Mouse (Mus musculus) embryonic facial prominence, embryonic 11.5 days (tissue): ENCODE measurements around the gene 9230110F15Rik. TPM values are rescaled to one million over a fixed set of nuclear protein-coding genes. Genes with fewer than 3 reads are reported as not detected.
"Not testable (repeated sequence)": the region's sequence is repeated elsewhere in the genome, so short reads cannot be mapped to it uniquely, and the experiment has no call there.

Experiments used
- ATAC-seq: fragments of 200-750 bp; cut with Nextera tagmentation; replicated peaks from 2 replicates; pipeline ENCODE4 v1.8.0; 2017; ENCODE audit warnings: low read depth; ENCODE audit not compliant: insufficient number of reproducible peaks, low FRiP score, low TSS enrichment
- DNase-seq: peaks from one replicate; pipeline ENCODE4 v3.0.0-alpha.2; 2015; ENCODE audit warnings: low spot score
- H3K27ac ChIP-seq: fragments of 300-500 bp; sonication (generic); replicated peaks from 2 replicates; pipeline ENCODE4 v1.5.1; 2014; ENCODE audit warnings: mild to moderate bottlenecking, low read depth, low read length, control low read depth
- H3K27me3 ChIP-seq: fragments of 300-500 bp; sonication (generic); 2 replicates; pipeline ENCODE4 v1.6.1; 2014; ENCODE audit warnings: mild to moderate bottlenecking, low read length, moderate library complexity, mixed read lengths; ENCODE audit not compliant: control insufficient read depth, insufficient read depth
- H3K36me3 ChIP-seq: fragments of 300-500 bp; sonication (generic); replicated peaks from 2 replicates; pipeline ENCODE4 v1.6.1; 2014; ENCODE audit warnings: low read depth, mild to moderate bottlenecking, low read length, moderate library complexity, mixed read lengths; ENCODE audit not compliant: control insufficient read depth, insufficient read depth
- H3K4me1 ChIP-seq: fragments of 300-500 bp; sonication (generic); 2 replicates; pipeline ENCODE4 v1.6.1; 2014; ENCODE audit warnings: low read length, mixed read lengths; ENCODE audit not compliant: control insufficient read depth, insufficient read depth
- H3K4me2 ChIP-seq: fragments of 300-500 bp; sonication (generic); 2 replicates; pipeline ENCODE4 v1.6.1; 2014; ENCODE audit warnings: low read depth, mild to moderate bottlenecking, control low read depth, low read length, moderate library complexity
- H3K4me3 ChIP-seq: fragments of 300-500 bp; sonication (generic); 2 replicates; pipeline ENCODE4 v1.5.1; 2014; ENCODE audit warnings: low read depth, low read length, control low read depth
- H3K9ac ChIP-seq: fragments of 300-500 bp; sonication (generic); replicated peaks from 2 replicates; pipeline ENCODE4 v1.6.1; 2014; ENCODE audit warnings: mild to moderate bottlenecking, control low read depth, low read length
- H3K9me3 ChIP-seq: fragments of 300-500 bp; sonication (generic); replicated peaks from 2 replicates; pipeline ENCODE4 v1.6.1; 2016; ENCODE audit warnings: mild to moderate bottlenecking, low read length, inconsistent platforms, mixed read lengths; ENCODE audit not compliant: control insufficient read depth
- WGBS: fragments of 180-500 bp; shearing (Covaris S2); extraction: QIAGEN DNeasy Blood & Tissue Kit; methylation state at CpG from one replicate; pipeline ENCODE4 v1.1.7; 2014; 5-methylcytosine and 5-hydroxymethylcytosine counted together
- polyA plus RNA-seq: library from polyadenylated mRNA; unstranded; fragments of >200 nt; fragmentation: Nextera tagmentation; extraction: Ambion mirVana; gene quantifications from 2 replicates; pipeline ENCODE4 v1.2.1, GENCODE M21; 2014

9230110F15Rik gene
- not detected in 2 replicates for polyA plus RNA-seq

GRCm38 (mm10) chr9:35844050-35844449 is at the start of gene 9230110F15Rik:
9230110F15Rik (minus strand) TSS chr9:35844150.
- H3K9me3 ChIP-seq = no peaks in the 10 kb centered on the region
- 75% methylated on average over 1 of the region's 1 CpGs for WGBS
- no peaks in the 10 kb centered on the region for H3K36me3 ChIP-seq
- H3K27me3 ChIP-seq = no peaks in the 10 kb centered on the region
- H3K4me3 ChIP-seq = no peak within 1 kb of the TSS
- no peak within 1 kb of the TSS for H3K9ac ChIP-seq
- H3K4me2 ChIP-seq = no peak within 1 kb of the TSS
- no peaks in the 10 kb centered on the region for H3K4me1 ChIP-seq
- no peak for DNase-seq
- no peak for ATAC-seq
- H3K27ac ChIP-seq = no peak within 1 kb of the TSS

DNA sequence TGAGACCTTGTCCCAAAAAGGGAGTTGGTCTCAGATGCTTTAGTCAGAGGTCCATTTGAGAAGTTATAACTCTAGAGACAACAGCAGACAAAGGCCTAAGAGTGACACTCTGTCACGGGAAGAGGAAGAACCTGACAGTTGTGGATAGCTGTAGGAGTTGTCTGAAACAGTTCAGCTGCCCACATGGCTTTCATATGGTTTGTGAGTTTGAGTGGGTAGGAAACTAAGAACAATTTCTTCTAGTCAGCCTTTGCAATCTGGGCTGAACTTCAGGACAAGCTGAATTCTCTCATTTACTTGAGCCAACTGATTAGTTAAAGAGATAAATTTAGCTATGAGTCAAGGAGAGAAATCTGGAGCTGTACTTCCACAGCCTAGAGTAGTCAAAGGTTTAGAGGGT is 49.2 kb upstream of the 9230110F15Rik start:
- H3K9ac ChIP-seq, DNase-seq, H3K27me3 ChIP-seq, H3K36me3 ChIP-seq, H3K4me1 ChIP-seq, H3K9me3 ChIP-seq, H3K27ac ChIP-seq, ATAC-seq, H3K4me2 ChIP-seq, H3K4me3 ChIP-seq: not testable (repeated sequence)
- 71% methylated on average over 1 of the region's 1 CpGs for WGBS

DNA sequence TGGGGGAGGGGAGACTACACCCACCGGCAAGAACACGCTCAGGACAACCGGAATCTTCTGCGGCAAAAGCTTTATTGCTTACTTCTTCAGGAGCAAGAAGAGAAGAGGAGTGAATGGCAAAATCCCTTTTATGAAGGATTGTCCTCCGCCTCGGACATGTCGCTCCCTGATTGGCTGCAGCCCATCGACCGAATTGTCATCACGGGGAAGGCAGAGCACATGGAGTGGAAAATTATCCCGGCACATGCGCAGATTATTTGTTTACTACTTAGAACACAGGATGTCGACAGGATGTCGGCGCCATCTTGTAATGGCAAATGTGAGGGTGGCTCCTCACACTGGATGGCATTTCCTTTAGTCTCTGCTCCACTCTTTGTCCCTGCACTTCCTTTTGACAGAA is 26.1 kb downstream of the 9230110F15Rik start:
- H3K27ac ChIP-seq, H3K4me1 ChIP-seq, H3K4me2 ChIP-seq, H3K9ac ChIP-seq, H3K27me3 ChIP-seq, ATAC-seq, H3K9me3 ChIP-seq, H3K36me3 ChIP-seq, H3K4me3 ChIP-seq, DNase-seq: not testable (repeated sequence)
- WGBS = 94% methylated on average over 15 of the region's 15 CpGs

DNA sequence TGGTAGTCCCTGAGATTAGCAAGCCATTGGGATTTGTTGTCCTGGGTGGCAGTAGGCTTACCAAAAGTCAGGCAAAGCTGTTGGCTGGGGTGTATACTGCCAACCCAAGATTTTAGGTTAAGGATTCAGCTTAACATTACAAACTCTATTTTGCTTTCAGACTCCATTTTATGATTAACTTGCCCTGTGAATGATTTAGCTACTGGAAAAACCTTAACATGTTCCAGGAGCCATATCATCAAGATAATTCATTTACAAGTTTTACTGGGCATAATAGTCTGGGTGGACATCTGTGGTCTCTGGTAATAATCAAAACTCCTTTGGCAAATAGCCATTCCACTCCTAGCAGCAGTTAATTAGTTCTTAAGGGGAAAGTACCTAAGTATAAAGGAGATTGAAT is 45.8 kb downstream of the 9230110F15Rik start:
- no peak overlapping the region for H3K4me3 ChIP-seq
- H3K4me2 ChIP-seq = no peak overlapping the region
- no peaks in the 10 kb centered on the region for H3K36me3 ChIP-seq
- ATAC-seq = no peak
- no peaks in the 10 kb centered on the region for H3K4me1 ChIP-seq
- H3K27ac ChIP-seq = no peak overlapping the region
- no peak overlapping the region for H3K9ac ChIP-seq
- H3K9me3 ChIP-seq = no peaks in the 10 kb centered on the region
- no peak for DNase-seq
- H3K27me3 ChIP-seq = no peaks in the 10 kb centered on the region

DNA sequence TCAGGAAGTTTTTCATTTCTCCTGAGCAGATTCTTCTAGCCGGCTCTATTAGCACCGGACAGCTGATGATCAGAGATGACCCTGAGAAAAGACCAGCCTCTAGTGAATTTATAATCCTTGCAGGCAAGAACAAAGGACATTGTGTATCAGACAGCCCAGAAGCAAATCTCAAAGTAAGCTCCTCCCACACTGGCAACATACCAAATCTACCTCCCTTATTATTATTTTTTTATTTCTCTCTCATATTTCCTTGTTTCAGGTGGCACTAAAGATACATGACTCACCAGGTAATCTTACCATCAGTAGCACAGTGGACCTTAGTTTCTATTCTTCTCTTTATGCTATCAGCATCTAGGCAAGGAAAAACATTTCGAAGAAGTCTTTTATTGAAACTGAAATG is 53.9 kb downstream of the 9230110F15Rik start, which contains the start of the genes Gm27235 and D730048I06Rik:
TSS of gene Gm27235 (minus strand) at position 101 of the 400 bp plus-strand sequence.
TSS of gene D730048I06Rik (minus strand) at position 112 of the 400 bp plus-strand sequence.
- no peak for ATAC-seq
- H3K9ac ChIP-seq = no peak within 1 kb of the TSS
- no peaks in the 10 kb centered on the region for H3K27me3 ChIP-seq
- no peak within 1 kb of the TSS for H3K4me3 ChIP-seq
- no peak within 1 kb of the TSS for H3K27ac ChIP-seq
- H3K9me3 ChIP-seq = no peaks in the 10 kb centered on the region
- 92% methylated on average over 3 of the region's 3 CpGs for WGBS
- H3K4me2 ChIP-seq = no peak within 1 kb of the TSS
- no peaks in the 10 kb centered on the region for H3K36me3 ChIP-seq
- no peak for DNase-seq
- H3K4me1 ChIP-seq = no peaks in the 10 kb centered on the region

Other genes starting within 250 kb of the 9230110F15Rik start
- not detected in 2 replicates for gene Pate4, start 232.2 kb downstream of the 9230110F15Rik start, polyA plus RNA-seq
- not detected in 2 replicates for gene Pate3, start 195.9 kb downstream of the 9230110F15Rik start, polyA plus RNA-seq
- not detected in 2 replicates for gene Pate1, start 156.8 kb downstream of the 9230110F15Rik start, polyA plus RNA-seq
- gene Gm17677, start 103.1 kb downstream of the 9230110F15Rik start, polyA plus RNA-seq = not detected in 2 replicates
- gene Gm17727, start 66.0 kb downstream of the 9230110F15Rik start, polyA plus RNA-seq = not detected in 2 replicates
- not detected in 2 replicates for gene Gm27235, start 54.0 kb downstream of the 9230110F15Rik start, polyA plus RNA-seq
- not detected in 2 replicates for gene D730048I06Rik, start 54.0 kb downstream of the 9230110F15Rik start, polyA plus RNA-seq
- gene 9230113P08Rik, start 64.3 kb upstream of the 9230110F15Rik start, polyA plus RNA-seq = not detected in 2 replicates